Mouse (Mus musculus) heart, embryonic 11.5 days (tissue): ENCODE results near the gene Mtrr. TPM values are rescaled to one million over a fixed set of nuclear protein-coding genes. Genes with fewer than 3 reads are reported as not detected.
A peak's percentile ranks its signal among the peaks of the same experiment; 100 is the strongest.

ENCODE experiments used
- ATAC-seq: fragments of 200-750 bp; cut with Nextera tagmentation; replicated peaks from 2 replicates; pipeline ENCODE4 v1.8.0; 2017; ENCODE audit warnings: moderate library complexity; ENCODE audit not compliant: insufficient number of reproducible peaks, low FRiP score, low TSS enrichment
- H3K27ac ChIP-seq: fragments of 300-500 bp; sonication (generic); 2 replicates; pipeline ENCODE4 v1.5.1; 2014; ENCODE audit warnings: mild to moderate bottlenecking, low read depth, low read length
- H3K27me3 ChIP-seq: fragments of 300-500 bp; sonication (generic); 2 replicates; pipeline ENCODE4 v1.6.1; 2014; ENCODE audit warnings: mild to moderate bottlenecking, low read length, mixed read lengths; ENCODE audit not compliant: control insufficient read depth, insufficient read depth
- H3K36me3 ChIP-seq: fragments of 300-500 bp; sonication (generic); 2 replicates; pipeline ENCODE4 v1.6.1; 2014; ENCODE audit warnings: mild to moderate bottlenecking, low read length, moderate library complexity, mixed read lengths; ENCODE audit not compliant: control insufficient read depth, insufficient read depth
- H3K4me1 ChIP-seq: fragments of 300-500 bp; sonication (generic); 2 replicates; pipeline ENCODE4 v1.6.1; 2014; ENCODE audit warnings: low read length; ENCODE audit not compliant: control insufficient read depth, insufficient read depth
- H3K4me2 ChIP-seq: fragments of 300-500 bp; sonication (generic); 2 replicates; pipeline ENCODE4 v1.6.1; 2014; ENCODE audit warnings: mild to moderate bottlenecking, moderate library complexity
- H3K4me3 ChIP-seq: fragments of 300-500 bp; sonication (generic); 2 replicates; pipeline ENCODE4 v1.5.1; 2014; ENCODE audit warnings: low read depth, low read length
- H3K9ac ChIP-seq: fragments of 300-500 bp; sonication (generic); 2 replicates; pipeline ENCODE4 v1.6.1; 2014; ENCODE audit warnings: mild to moderate bottlenecking, low read depth, low read length, moderate library complexity
- H3K9me3 ChIP-seq: fragments of 300-500 bp; sonication (generic); replicated peaks from 2 replicates; pipeline ENCODE4 v1.6.1; 2016; ENCODE audit warnings: low read length; ENCODE audit not compliant: control insufficient read depth
- WGBS: fragments of 180-500 bp; shearing (Covaris S2); extraction: QIAGEN DNeasy Blood & Tissue Kit; methylation state at CpG from one replicate; pipeline ENCODE4 v1.1.7; 2014; ENCODE audit not compliant: insufficient replicate concordance; 5-methylcytosine and 5-hydroxymethylcytosine counted together
- polyA plus RNA-seq: library from polyadenylated mRNA; unstranded; fragments of >200 nt; fragmentation: Nextera tagmentation; extraction: Ambion mirVana; gene quantifications from 2 replicates; pipeline ENCODE4 v1.2.1, GENCODE M21; 2014

Gene Mtrr
- polyA plus RNA-seq, 1 experiment from 2014 or later = 20.9 TPM

- peaks cover 3% of the 10 kb centered on the region for H3K36me3 ChIP-seq
- 0 out of 2 replicates have a peak, but pooled peaks cover 4% of the 10 kb centered on the region for H3K4me1 ChIP-seq
- 0 out of 2 replicates have a peak overlapping the region, but pooled peaks have one; percentile 10 for H3K4me3 ChIP-seq
- peaks cover 6% of the 10 kb centered on the region; the same call in 1 of the 2 replicates for H3K27me3 ChIP-seq
- H3K27ac ChIP-seq = no peak overlapping the region
- no peak overlapping the region for H3K9ac ChIP-seq
- H3K9me3 ChIP-seq = no peaks in the 10 kb centered on the region
- H3K4me2 ChIP-seq = peak overlapping the region; percentile 47
- peak; percentile 33; the same call in 1 of the 2 replicates for ATAC-seq
- WGBS = 12% methylated on average over 13 of the region's 13 CpGs
Measured at GRCm38 (mm10) chr13:68597667-68598066, 15.7 kb upstream of the Mtrr start.

DNA sequence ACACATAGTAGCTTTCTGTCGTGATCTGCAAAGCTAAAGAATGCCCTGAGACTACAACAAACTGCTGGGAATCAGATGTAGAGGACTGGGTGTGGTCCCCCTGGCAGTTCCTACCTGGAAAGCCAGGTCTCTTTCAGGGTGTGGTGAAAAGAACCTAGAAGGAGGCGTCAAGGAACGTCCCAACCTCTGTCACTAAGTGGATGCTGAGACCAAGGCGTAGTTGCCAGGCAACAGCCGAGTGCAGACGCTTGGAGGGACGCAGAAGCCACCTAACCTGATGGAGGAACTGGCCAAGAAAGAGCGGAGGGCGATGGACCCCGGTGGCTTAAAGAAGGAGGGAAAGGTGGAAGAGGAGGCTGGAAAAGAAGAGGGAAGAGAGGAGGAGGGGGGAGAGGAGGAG lies 15.2 kb upstream of the Mtrr start, which contains the start of gene 1700001L19Rik:
Gene 1700001L19Rik (plus strand): TSS at position 223 of the 400 bp plus-strand sequence.
- Histone ChIP-seq H3K4me1 (0 out of 2 replicates have a peak, but pooled peaks cover 4% of the 10 kb centered on the region), H3K27ac (no peak within 1 kb of the TSS), H3K27me3 (peaks cover 6% of the 10 kb centered on the region; the same call in 1 of the 2 replicates), H3K4me2 (peak within 1 kb of the TSS; percentile 47), H3K9ac (no peak within 1 kb of the TSS), H3K4me3 (0 out of 2 replicates have a peak within 1 kb of the TSS, but pooled peaks have one; percentile 10), H3K9me3 (no peaks in the 10 kb centered on the region), H3K36me3 (peaks cover 8% of the 10 kb centered on the region)
- no peak for ATAC-seq
- whole genome bisulfite sequencing = 10% methylated on average over 10 of the region's 10 CpGs

DNA sequence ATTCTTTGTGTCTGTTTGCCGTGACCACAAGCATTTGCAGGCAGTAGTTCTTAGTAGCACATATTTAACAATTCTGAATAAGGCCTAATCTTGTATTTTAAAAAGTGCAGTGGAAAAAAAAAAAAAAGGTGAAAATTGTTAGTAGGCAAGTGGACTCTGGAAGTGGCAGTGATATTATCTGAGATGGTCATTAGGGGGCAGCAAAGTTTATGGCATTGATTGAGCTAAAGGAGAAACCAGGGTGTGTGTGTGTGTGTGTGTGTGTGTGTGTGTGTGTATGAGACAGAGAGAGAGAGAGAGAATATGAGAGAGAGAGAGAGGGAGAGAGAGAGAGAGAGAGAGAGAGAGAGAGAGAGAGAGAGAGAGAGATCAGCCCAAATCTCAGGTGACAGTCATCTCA lies 11.8 kb upstream of the Mtrr start:
- H3K4me1 ChIP-seq = no peaks in the 10 kb centered on the region

GRCm38 (mm10) chr13:68588352-68588751 lies 6.4 kb upstream of the Mtrr start:
- no peak overlapping the region for H3K9ac ChIP-seq
- no peak overlapping the region for H3K4me3 ChIP-seq
- no peak for ATAC-seq
- peaks cover 56% of the 10 kb centered on the region for H3K36me3 ChIP-seq
- H3K4me2 ChIP-seq = no peak overlapping the region
- H3K27me3 ChIP-seq = no peaks in the 10 kb centered on the region
- no peaks in the 10 kb centered on the region for H3K4me1 ChIP-seq
- H3K27ac ChIP-seq = no peak overlapping the region
- H3K9me3 ChIP-seq = no peaks in the 10 kb centered on the region

More for the DNA sequence above, 11.8 kb upstream of the Mtrr start:
- Histone ChIP-seq H3K27me3 (peaks cover 6% of the 10 kb centered on the region; the same call in 1 of the 2 replicates), H3K9ac (no peak overlapping the region), H3K9me3 (no peaks in the 10 kb centered on the region), H3K4me2 (no peak overlapping the region), H3K27ac (no peak overlapping the region), H3K36me3 (peaks cover 24% of the 10 kb centered on the region), H3K4me3 (no peak overlapping the region)
- 68% methylated on average over 1 of the region's 1 CpGs for WGBS
- ATAC-seq = no peak

DNA sequence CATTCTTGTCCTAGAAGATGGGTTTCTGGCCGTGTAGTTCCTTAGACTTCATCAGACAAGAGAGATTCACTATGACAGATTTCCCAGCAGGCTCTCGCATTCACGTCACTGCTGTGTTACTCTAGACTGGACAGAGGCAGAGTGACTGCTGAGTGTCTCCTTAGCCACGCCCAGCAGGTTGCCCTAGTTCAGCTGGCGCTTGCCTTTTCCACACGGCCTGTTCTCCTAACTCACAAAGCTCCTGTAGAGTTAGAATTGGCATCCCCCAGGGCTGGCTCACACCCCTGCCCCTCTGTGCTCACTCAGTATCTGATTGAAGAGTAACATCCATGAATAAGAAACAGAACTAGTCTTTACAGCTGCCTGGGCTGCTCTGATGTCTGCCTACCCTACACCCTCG lies 3.5 kb upstream of the Mtrr start:
- H3K36me3 ChIP-seq = peaks cover 40% of the 10 kb centered on the region
- 87% methylated on average over 7 of the region's 7 CpGs for WGBS
- no peak for ATAC-seq

GRCm38 (mm10) chr13:68583961-68584360 lies 2.0 kb upstream of the Mtrr start:
- peaks cover 34% of the 10 kb centered on the region for H3K36me3 ChIP-seq
- H3K27ac ChIP-seq = no peak overlapping the region
- H3K9me3 ChIP-seq = no peaks in the 10 kb centered on the region
- H3K9ac ChIP-seq = no peak overlapping the region
- no peak overlapping the region for H3K4me2 ChIP-seq
- no peaks in the 10 kb centered on the region for H3K27me3 ChIP-seq
- no peak for ATAC-seq
- peaks cover 6% of the 10 kb centered on the region; the same call in 1 of the 2 replicates for H3K4me1 ChIP-seq
- WGBS = 89% methylated on average over 11 of the region's 11 CpGs
- no peak overlapping the region for H3K4me3 ChIP-seq

More for the DNA sequence above, 3.5 kb upstream of the Mtrr start:
- Histone ChIP-seq H3K27me3 (no peaks in the 10 kb centered on the region), H3K27ac (no peak overlapping the region), H3K4me1 (peaks cover 6% of the 10 kb centered on the region; the same call in 1 of the 2 replicates), H3K4me2 (no peak overlapping the region), H3K4me3 (no peak overlapping the region), H3K9ac (no peak overlapping the region), H3K9me3 (no peaks in the 10 kb centered on the region)

GRCm38 (mm10) chr13:68582517-68582780 lies 500 bp upstream of the Mtrr start:
- Histone ChIP-seq H3K4me1 (peaks cover 6% of the 10 kb centered on the region; the same call in 1 of the 2 replicates), H3K36me3 (peaks cover 24% of the 10 kb centered on the region)
- WGBS = under 1% methylated on average over 11 of the region's 11 CpGs

DNA sequence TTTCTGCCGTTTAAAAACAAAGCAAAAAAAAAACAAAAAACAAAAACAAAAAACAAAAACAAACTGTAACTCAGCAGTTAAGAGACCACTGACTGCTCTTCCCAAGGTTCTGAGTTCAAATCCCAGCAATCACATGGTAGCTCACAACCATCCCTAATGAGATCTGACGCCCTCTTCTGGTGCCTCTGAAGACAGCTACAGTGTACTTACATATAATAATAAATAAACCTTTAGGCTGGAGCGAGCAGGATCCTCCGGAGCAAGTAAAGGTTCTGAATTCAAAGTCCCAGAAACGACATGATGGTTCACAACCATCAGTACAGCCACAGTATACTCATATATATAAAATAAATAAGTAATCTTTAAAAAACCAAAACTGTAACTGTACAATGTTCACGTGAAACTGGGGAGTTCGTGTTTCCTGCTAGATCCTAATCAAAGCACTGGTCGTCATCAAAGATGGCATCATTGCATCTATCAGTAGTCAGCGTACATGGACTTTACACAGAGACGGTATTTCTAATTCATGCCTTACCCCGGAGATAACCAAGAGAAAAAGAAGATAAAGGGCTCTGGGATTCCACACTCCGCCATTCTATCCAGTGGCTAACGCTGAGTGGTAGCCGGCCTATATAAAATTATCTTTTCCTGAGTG lies 736 bp downstream of the Mtrr start:
- WGBS = 23% methylated on average over 14 of the region's 14 CpGs
- Histone ChIP-seq H3K4me2 (peak overlapping the region; percentile 83), H3K27ac (peak overlapping the region; percentile 74), H3K36me3 (peaks cover 24% of the 10 kb centered on the region), H3K9ac (peak overlapping the region; percentile 88), H3K9me3 (no peaks in the 10 kb centered on the region), H3K4me3 (peak overlapping the region; percentile 93), H3K4me1 (peaks cover 6% of the 10 kb centered on the region; the same call in 1 of the 2 replicates), H3K27me3 (no peaks in the 10 kb centered on the region)
- no peak; the same call in 1 of the 2 replicates for ATAC-seq

More at GRCm38 (mm10) chr13:68582517-68582780, 500 bp upstream of the Mtrr start:
- Histone ChIP-seq H3K4me2 (peak overlapping the region; percentile 83), H3K27me3 (no peaks in the 10 kb centered on the region), H3K27ac (peak overlapping the region; percentile 74; the same call in 1 of the 2 replicates), H3K9ac (peak overlapping the region; percentile 88), H3K4me3 (peak overlapping the region; percentile 93), H3K9me3 (no peaks in the 10 kb centered on the region)
- no peak for ATAC-seq

GRCm38 (mm10) chr13:68577945-68578344 lies 4.0 kb downstream of the Mtrr start:
- 97% methylated on average over 7 of the region's 7 CpGs for WGBS
- Histone ChIP-seq H3K9me3 (no peaks in the 10 kb centered on the region), H3K4me1 (peaks cover 13% of the 10 kb centered on the region), H3K4me2 (no peak overlapping the region), H3K4me3 (no peak overlapping the region), H3K27ac (no peak overlapping the region), H3K36me3 (peaks cover 14% of the 10 kb centered on the region; the same call in 1 of the 2 replicates), H3K27me3 (no peaks in the 10 kb centered on the region), H3K9ac (no peak overlapping the region)
- ATAC-seq = no peak
